Mouse (Mus musculus): ENCODE data around the gene Slc9a3r1. TPM values are rescaled to one million over a fixed set of nuclear protein-coding genes. Genes with fewer than 3 reads are reported as not detected.

The Slc9a3r1 gene
- polyA plus RNA-seq, 1 experiment from 2014 or later, result 29.5 TPM

- Histone ChIP-seq H3K27me3 (ENCODE audit: control insufficient read depth, insufficient read depth, low read length) (no peaks in the 10 kb centered on the region; the same call in 1 of the 2 replicates), H3K9me3 (ENCODE audit: control insufficient read depth, low read length) (no peaks in the 10 kb centered on the region), H3K4me2 (replicated peaks; ENCODE audit: low read depth, low read length) (no peak overlapping the region), H3K4me1 (replicated peaks; ENCODE audit: control insufficient read depth, insufficient read depth, low read length) (peaks cover 8% of the 10 kb centered on the region; the same call in 1 of the 2 replicates), H3K4me3 (ENCODE audit: low read depth, low read length) (no peak overlapping the region), H3K27ac (ENCODE audit: low read depth, low read length) (no peak overlapping the region), H3K9ac (ENCODE audit: low read depth, low read length) (no peak overlapping the region), H3K36me3 (ENCODE audit: control insufficient read depth, insufficient read depth, low read length) (no peaks in the 10 kb centered on the region)
- WGBS, result 88% methylated on average over 6 of the region's 6 CpGs
- no peak for ATAC-seq (ENCODE audit: low FRiP score)
- DNase-seq (ENCODE audit: low spot score), result no peak
These were observed 16.7 kb downstream of the Slc9a3r1 start for GRCm38 (mm10) chr11:115179881-115180280.

DNA sequence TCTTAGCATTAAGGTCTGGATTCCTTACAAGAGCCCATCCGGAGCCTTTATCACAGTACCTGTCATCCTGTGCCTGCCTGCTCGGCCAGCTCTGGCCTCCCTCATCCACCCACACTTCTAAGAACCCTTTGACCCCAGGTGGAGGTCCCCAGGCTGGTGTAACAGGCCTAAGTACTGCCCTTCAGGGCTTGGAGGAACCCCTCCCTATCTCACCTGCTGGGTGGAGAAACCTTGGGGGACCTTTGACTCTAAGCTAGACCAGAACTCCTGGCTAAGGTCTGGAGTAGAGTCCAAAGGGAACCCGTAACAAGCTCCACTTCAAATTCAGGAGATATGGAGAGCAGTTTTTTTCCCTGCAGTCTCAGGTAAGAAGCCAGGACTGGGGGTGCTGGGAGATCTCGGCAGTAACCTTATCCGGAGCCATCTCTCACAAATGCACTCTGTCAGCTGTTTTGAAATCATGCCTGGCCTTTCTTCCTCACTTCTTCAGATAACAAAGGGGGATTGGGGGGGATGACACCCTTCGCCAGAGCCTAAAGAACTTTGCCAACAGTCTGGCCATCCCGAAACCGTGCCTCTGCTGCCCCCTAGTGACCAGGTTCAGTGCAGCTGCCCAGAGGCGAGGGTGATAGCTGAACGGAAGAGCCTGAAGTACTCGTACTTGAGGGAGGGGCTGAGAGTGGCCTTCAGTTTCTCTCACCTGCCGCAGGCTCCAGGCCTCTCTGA, 18.9 kb downstream of the Slc9a3r1 start:
- no peak overlapping the region for H3K4me2 ChIP-seq (replicated peaks; ENCODE audit: low read depth, low read length)
- no peak overlapping the region for H3K4me3 ChIP-seq (ENCODE audit: low read depth, low read length)
- H3K27ac ChIP-seq (ENCODE audit: low read depth, low read length), result no peak overlapping the region
- no peaks in the 10 kb centered on the region for H3K27me3 ChIP-seq (ENCODE audit: control insufficient read depth, insufficient read depth, low read length)
- H3K9me3 ChIP-seq (ENCODE audit: control insufficient read depth, low read length), result no peaks in the 10 kb centered on the region
- H3K9ac ChIP-seq (ENCODE audit: low read depth, low read length), result no peak overlapping the region
- DNase-seq (ENCODE audit: low spot score) (peak; percentile 90), ATAC-seq (ENCODE audit: low FRiP score) (no peak)
- 26% methylated on average over 12 of the region's 12 CpGs for WGBS
- H3K4me1 ChIP-seq (replicated peaks; ENCODE audit: control insufficient read depth, insufficient read depth, low read length), result peaks cover 5% of the 10 kb centered on the region; the same call in 1 of the 2 replicates
- H3K36me3 ChIP-seq (ENCODE audit: control insufficient read depth, insufficient read depth, low read length), result no peaks in the 10 kb centered on the region

GRCm38 (mm10) chr11:115184973-115185372, 21.8 kb downstream of the Slc9a3r1 start:
- Histone ChIP-seq H3K4me2 (replicated peaks; ENCODE audit: low read depth, low read length) (no peak overlapping the region), H3K27me3 (ENCODE audit: control insufficient read depth, insufficient read depth, low read length) (no peaks in the 10 kb centered on the region), H3K36me3 (ENCODE audit: control insufficient read depth, insufficient read depth, low read length) (no peaks in the 10 kb centered on the region), H3K4me1 (replicated peaks; ENCODE audit: control insufficient read depth, insufficient read depth, low read length) (peaks cover 5% of the 10 kb centered on the region), H3K4me3 (ENCODE audit: low read depth, low read length) (no peak overlapping the region), H3K9me3 (ENCODE audit: control insufficient read depth, low read length) (no peaks in the 10 kb centered on the region), H3K9ac (ENCODE audit: low read depth, low read length) (no peak overlapping the region), H3K27ac (ENCODE audit: low read depth, low read length) (no peak overlapping the region)
- ATAC-seq (ENCODE audit: low FRiP score) (no peak), DNase-seq (ENCODE audit: low spot score) (no peak)
- WGBS, result 53% methylated on average over 4 of the region's 4 CpGs

DNA sequence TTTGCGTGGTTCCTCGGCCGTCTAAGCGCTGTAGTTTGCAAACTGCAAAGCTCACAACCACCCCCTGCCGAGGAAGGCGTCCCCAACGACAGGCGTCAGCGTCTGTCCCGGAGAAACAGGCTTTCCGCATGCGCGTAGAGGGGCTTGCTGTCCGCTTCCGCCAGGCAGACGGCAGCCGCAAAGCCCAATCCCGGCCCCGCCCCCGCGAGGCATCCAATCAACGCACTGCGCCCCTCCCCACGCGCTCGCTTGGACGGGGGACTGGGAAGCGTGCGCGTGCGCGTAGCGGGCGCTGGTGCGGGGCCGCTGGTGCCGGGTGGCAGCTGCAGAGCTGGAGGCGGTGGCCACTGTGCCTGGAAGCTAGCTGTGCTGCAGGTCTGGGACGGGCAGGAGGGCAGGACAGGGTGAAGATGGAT, 24.1 kb downstream of the Slc9a3r1 start, which contains the start of gene Tmem104:
Gene Tmem104, plus strand, starts transcription at position 264 of the 416 bp plus-strand sequence.
- peak; percentile 100 for DNase-seq (ENCODE audit: low spot score)
- H3K27ac ChIP-seq (ENCODE audit: low read depth, low read length), result peak within 1 kb of the TSS; percentile 51; the same call in 1 of the 2 replicates
- peak; percentile 94 for ATAC-seq (ENCODE audit: low FRiP score)
- no peaks in the 10 kb centered on the region for H3K27me3 ChIP-seq (ENCODE audit: control insufficient read depth, insufficient read depth, low read length)
- no peaks in the 10 kb centered on the region for H3K36me3 ChIP-seq (ENCODE audit: control insufficient read depth, insufficient read depth, low read length)
- H3K4me3 ChIP-seq (ENCODE audit: low read depth, low read length), result peak within 1 kb of the TSS; percentile 58
- peaks cover 5% of the 10 kb centered on the region for H3K4me1 ChIP-seq (replicated peaks; ENCODE audit: control insufficient read depth, insufficient read depth, low read length)
- H3K9ac ChIP-seq (ENCODE audit: low read depth, low read length), result peak within 1 kb of the TSS; percentile 66
- under 1% methylated on average over 39 of the region's 39 CpGs for WGBS
- peak within 1 kb of the TSS; percentile 80 for H3K4me2 ChIP-seq (replicated peaks; ENCODE audit: low read depth, low read length)
- H3K9me3 ChIP-seq (ENCODE audit: control insufficient read depth, low read length), result no peaks in the 10 kb centered on the region

DNA sequence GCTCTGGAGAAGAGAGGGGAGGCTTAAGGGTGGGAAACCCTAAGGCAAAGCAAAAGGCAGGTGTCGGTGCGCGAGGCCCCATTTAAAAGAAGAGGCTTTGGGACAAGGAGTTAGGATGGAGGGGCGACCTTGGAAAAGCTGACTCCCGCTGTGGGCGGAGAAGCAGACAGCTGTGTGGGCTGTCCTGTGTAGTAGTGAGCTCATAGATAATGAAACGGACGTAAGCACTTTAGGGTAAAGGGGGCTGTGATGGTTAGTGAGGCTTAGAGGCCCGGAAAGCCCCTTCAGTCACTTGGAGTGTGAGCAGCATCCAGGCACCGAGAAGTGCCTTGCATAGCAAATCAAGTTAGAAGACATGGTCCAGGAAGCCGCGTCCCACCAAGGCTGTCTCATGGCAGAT, 24.6 kb downstream of the Slc9a3r1 start, which contains the start of gene Nat9:
Gene Nat9, minus strand, starts transcription at position 167 of the 400 bp plus-strand sequence.
- DNase-seq (ENCODE audit: low spot score) (no peak), ATAC-seq (ENCODE audit: low FRiP score) (no peak; the same call in 1 of the 2 replicates)
- Histone ChIP-seq H3K4me1 (replicated peaks; ENCODE audit: control insufficient read depth, insufficient read depth, low read length) (peaks cover 5% of the 10 kb centered on the region), H3K27ac (ENCODE audit: low read depth, low read length) (peak within 1 kb of the TSS; percentile 51; the same call in 1 of the 2 replicates), H3K9ac (ENCODE audit: low read depth, low read length) (peak within 1 kb of the TSS; percentile 66), H3K9me3 (ENCODE audit: control insufficient read depth, low read length) (no peaks in the 10 kb centered on the region), H3K4me3 (ENCODE audit: low read depth, low read length) (peak within 1 kb of the TSS; percentile 58), H3K36me3 (ENCODE audit: control insufficient read depth, insufficient read depth, low read length) (no peaks in the 10 kb centered on the region), H3K4me2 (replicated peaks; ENCODE audit: low read depth, low read length) (peak within 1 kb of the TSS; percentile 80), H3K27me3 (ENCODE audit: control insufficient read depth, insufficient read depth, low read length) (no peaks in the 10 kb centered on the region)
- 12% methylated on average over 12 of the region's 12 CpGs for WGBS

DNA sequence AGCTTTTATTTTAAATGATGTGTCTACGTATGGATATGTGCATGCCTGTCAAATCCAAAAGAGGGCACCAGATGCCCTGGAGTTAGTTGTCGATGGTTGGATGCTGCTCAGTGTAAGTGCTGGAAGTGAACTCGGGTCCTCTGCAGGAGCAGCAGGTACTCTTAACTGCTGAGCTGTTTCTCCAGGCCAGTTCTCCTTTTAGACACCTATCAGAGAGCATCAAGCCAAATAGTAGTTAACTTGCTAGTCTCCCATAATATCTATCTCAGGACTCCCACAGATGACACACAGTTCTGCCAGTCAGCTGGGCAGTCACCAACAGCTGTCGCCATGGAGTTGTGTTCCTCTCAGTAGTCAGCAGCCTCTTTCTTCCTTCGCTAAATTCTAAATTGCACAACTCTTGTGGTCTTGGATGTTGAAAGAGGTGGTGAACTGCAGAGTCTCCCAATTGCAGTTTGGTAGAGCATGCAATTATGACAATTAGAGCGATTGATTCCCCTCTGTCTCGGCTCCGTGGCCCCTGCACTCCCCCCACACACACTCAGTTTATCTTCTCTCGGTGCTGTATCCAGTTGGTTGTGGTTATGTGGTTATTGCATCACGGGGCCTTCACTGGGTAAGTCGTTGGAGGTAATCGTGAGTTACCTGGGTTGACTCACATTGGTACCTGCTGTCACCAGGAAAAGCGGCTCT, 25.5 kb downstream of the Slc9a3r1 start:
- Histone ChIP-seq H3K4me3 (ENCODE audit: low read depth, low read length) (no peak overlapping the region; the same call in 1 of the 2 replicates), H3K27me3 (ENCODE audit: control insufficient read depth, insufficient read depth, low read length) (no peaks in the 10 kb centered on the region), H3K27ac (ENCODE audit: low read depth, low read length) (no peak overlapping the region), H3K9ac (ENCODE audit: low read depth, low read length) (0 out of 2 replicates have a peak overlapping the region, but pooled peaks have one; percentile 66), H3K36me3 (ENCODE audit: control insufficient read depth, insufficient read depth, low read length) (no peaks in the 10 kb centered on the region), H3K4me1 (replicated peaks; ENCODE audit: control insufficient read depth, insufficient read depth, low read length) (peaks cover 5% of the 10 kb centered on the region), H3K4me2 (replicated peaks; ENCODE audit: low read depth, low read length) (0 out of 2 replicates have a peak overlapping the region, but pooled peaks have one; percentile 80), H3K9me3 (ENCODE audit: control insufficient read depth, low read length) (no peaks in the 10 kb centered on the region)
- ATAC-seq (ENCODE audit: low FRiP score) (no peak), DNase-seq (ENCODE audit: low spot score) (no peak)
- WGBS, result 93% methylated on average over 13 of the region's 13 CpGs

DNA sequence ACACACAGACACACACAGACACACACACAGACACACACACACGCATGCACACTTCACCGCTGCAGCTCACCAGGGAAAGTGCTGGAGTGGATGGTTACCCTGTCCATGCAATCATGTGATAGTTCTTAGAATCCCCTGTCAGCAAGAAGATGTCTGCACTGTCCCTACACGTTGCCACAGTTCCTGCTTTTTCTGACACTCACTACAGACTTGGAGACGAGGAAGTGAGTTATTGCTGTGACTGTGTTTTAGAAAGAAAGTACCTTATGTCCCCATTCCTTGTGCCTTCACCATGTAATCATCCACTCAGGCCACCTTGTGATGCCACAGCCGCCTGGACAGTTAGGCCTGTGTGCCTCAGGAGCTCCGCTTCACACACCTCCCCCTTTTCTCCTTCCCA, 26.2 kb downstream of the Slc9a3r1 start:
- H3K36me3 ChIP-seq (ENCODE audit: control insufficient read depth, insufficient read depth, low read length), result no peaks in the 10 kb centered on the region
- WGBS, result 95% methylated on average over 6 of the region's 6 CpGs
- DNase-seq (ENCODE audit: low spot score) (no peak), ATAC-seq (ENCODE audit: low FRiP score) (no peak)
- H3K4me1 ChIP-seq (replicated peaks; ENCODE audit: control insufficient read depth, insufficient read depth, low read length), result peaks cover 5% of the 10 kb centered on the region
- no peak overlapping the region for H3K9ac ChIP-seq (ENCODE audit: low read depth, low read length)
- no peak overlapping the region for H3K4me2 ChIP-seq (replicated peaks; ENCODE audit: low read depth, low read length)
- no peak overlapping the region for H3K4me3 ChIP-seq (ENCODE audit: low read depth, low read length)
- H3K27me3 ChIP-seq (ENCODE audit: control insufficient read depth, insufficient read depth, low read length), result no peaks in the 10 kb centered on the region
- H3K9me3 ChIP-seq (ENCODE audit: control insufficient read depth, low read length), result no peaks in the 10 kb centered on the region
- H3K27ac ChIP-seq (ENCODE audit: low read depth, low read length), result no peak overlapping the region

- Histone ChIP-seq H3K27me3 (ENCODE audit: control insufficient read depth, insufficient read depth, low read length) (no peaks in the 10 kb centered on the region; the same call in 1 of the 2 replicates), H3K27ac (ENCODE audit: low read depth, low read length) (no peak overlapping the region), H3K4me2 (replicated peaks; ENCODE audit: low read depth, low read length) (no peak overlapping the region), H3K9ac (ENCODE audit: low read depth, low read length) (no peak overlapping the region), H3K4me1 (replicated peaks; ENCODE audit: control insufficient read depth, insufficient read depth, low read length) (peaks cover 5% of the 10 kb centered on the region), H3K36me3 (ENCODE audit: control insufficient read depth, insufficient read depth, low read length) (no peaks in the 10 kb centered on the region), H3K9me3 (ENCODE audit: control insufficient read depth, low read length) (no peaks in the 10 kb centered on the region), H3K4me3 (ENCODE audit: low read depth, low read length) (no peak overlapping the region)
- ATAC-seq (ENCODE audit: low FRiP score) (no peak), DNase-seq (ENCODE audit: low spot score) (no peak)
- 77% methylated on average over 9 of the region's 9 CpGs for WGBS
These were observed 29.0 kb downstream of the Slc9a3r1 start for GRCm38 (mm10) chr11:115192180-115192579.
